Mouse (Mus musculus) limb, embryonic 14.5 days (tissue): ENCODE measurements at regions not wholly inside any gene's neighbourhood (a gene's known extent, or its start where the extent isn't known, plus 50 kb on each side); places are given as distances from the start of the nearest gene placed in this dataset.

Experiments used
- ATAC-seq: fragments of 200-750 bp; cut with Nextera tagmentation; 2 replicates; pipeline ENCODE4 v1.8.0; 2017; ENCODE audit warnings: low read depth, moderate number of reproducible peaks, moderate TSS enrichment; ENCODE audit not compliant: low FRiP score
- DNase-seq: peaks from one replicate; pipeline ENCODE4 v3.0.0-alpha.2; 2015; ENCODE audit warnings: low spot score
- H3K27ac ChIP-seq: fragments of 300-500 bp; sonication (generic); replicated peaks from 2 replicates; pipeline ENCODE4 v1.5.1; 2014; ENCODE audit warnings: low read depth, mild to moderate bottlenecking, low read length, moderate library complexity, mixed read lengths
- H3K27me3 ChIP-seq: fragments of 300-500 bp; sonication (generic); 2 replicates; pipeline ENCODE4 v1.6.1; 2014; ENCODE audit warnings: low read length, mixed read lengths; ENCODE audit not compliant: control insufficient read depth, insufficient read depth
- H3K36me3 ChIP-seq: fragments of 300-500 bp; sonication (generic); 2 replicates; pipeline ENCODE4 v1.6.1; 2014; ENCODE audit warnings: mild to moderate bottlenecking, low read length, moderate library complexity, mixed read lengths; ENCODE audit not compliant: control insufficient read depth, insufficient read depth
- H3K4me1 ChIP-seq: fragments of 300-500 bp; sonication (generic); 2 replicates; pipeline ENCODE4 v1.6.1; 2014; ENCODE audit warnings: antibody characterized with exemption, low read length, mixed read lengths; ENCODE audit not compliant: control insufficient read depth, insufficient read depth
- H3K4me2 ChIP-seq: fragments of 300-500 bp; sonication (generic); replicated peaks from 2 replicates; pipeline ENCODE4 v1.6.1; 2014; ENCODE audit warnings: low read depth, mild to moderate bottlenecking, low read length, moderate library complexity; ENCODE audit not compliant: severe bottlenecking
- H3K4me3 ChIP-seq: fragments of 300-500 bp; sonication (generic); replicated peaks from 2 replicates; pipeline ENCODE4 v1.5.1; 2014; ENCODE audit warnings: low read length
- H3K9ac ChIP-seq: fragments of 300-500 bp; sonication (generic); 2 replicates; pipeline ENCODE4 v1.6.1; 2014; ENCODE audit warnings: mild to moderate bottlenecking, low read depth, low read length, moderate library complexity; ENCODE audit not compliant: severe bottlenecking
- H3K9me3 ChIP-seq: fragments of 300-500 bp; sonication (generic); 2 replicates; pipeline ENCODE4 v1.6.1; 2016; ENCODE audit warnings: low read length; ENCODE audit not compliant: control insufficient read depth
- POLR2A ChIP-seq: fragments of 200-500 bp; IDR thresholded peaks from 2 replicates; pipeline ENCODE4 v1.8.0; 2012; ENCODE audit warnings: inconsistent platforms, mild to moderate bottlenecking, moderate library complexity, borderline replicate concordance; ENCODE audit not compliant: insufficient read depth, insufficient read length; ENCODE audit errors: extremely low read depth
- WGBS: fragments of 180-500 bp; shearing (Covaris S2); extraction: QIAGEN DNeasy Blood & Tissue Kit; methylation state at CpG from one replicate; pipeline ENCODE4 v1.1.7; 2014; 5-methylcytosine and 5-hydroxymethylcytosine counted together

GRCm38 (mm10) chr13:84571845-84572193 lies 349.7 kb downstream of the Tmem161b start:
- H3K27me3 ChIP-seq, result no peaks in the 10 kb centered on the region
- no peak for TF ChIP-seq POLR2A
- DNase-seq (no peak), ATAC-seq (no peak)
- H3K4me3 ChIP-seq, result no peak overlapping the region
- H3K9ac ChIP-seq, result no peak overlapping the region
- no peak overlapping the region for H3K4me2 ChIP-seq
- WGBS, result 83% methylated on average over 3 of the region's 3 CpGs
- H3K4me1 ChIP-seq, result no peaks in the 10 kb centered on the region
- H3K36me3 ChIP-seq, result no peaks in the 10 kb centered on the region
- no peaks in the 10 kb centered on the region for H3K9me3 ChIP-seq
- no peak overlapping the region for H3K27ac ChIP-seq

GRCm38 (mm10) chr13:84572231-84572630 lies 350.1 kb downstream of the Tmem161b start:
- H3K4me3 ChIP-seq, result no peak overlapping the region
- H3K9ac ChIP-seq, result no peak overlapping the region
- no peaks in the 10 kb centered on the region for H3K27me3 ChIP-seq
- H3K36me3 ChIP-seq, result no peaks in the 10 kb centered on the region
- no peak overlapping the region for H3K4me2 ChIP-seq
- H3K9me3 ChIP-seq, result no peaks in the 10 kb centered on the region
- WGBS, result 90% methylated on average over 2 of the region's 2 CpGs
- no peak for ATAC-seq
- H3K4me1 ChIP-seq, result no peaks in the 10 kb centered on the region
- no peak overlapping the region for H3K27ac ChIP-seq
- no peak for TF ChIP-seq POLR2A
- no peak for DNase-seq

- DNase-seq, result no peak
- no peak for ATAC-seq
- H3K36me3 ChIP-seq, result no peaks in the 10 kb centered on the region
- no peak for TF ChIP-seq POLR2A
- no peaks in the 10 kb centered on the region for H3K4me1 ChIP-seq
- no peak overlapping the region for H3K4me3 ChIP-seq
- no peak overlapping the region for H3K9ac ChIP-seq
- no peaks in the 10 kb centered on the region for H3K9me3 ChIP-seq
- H3K27me3 ChIP-seq, result no peaks in the 10 kb centered on the region
- no peak overlapping the region for H3K4me2 ChIP-seq
- no peak overlapping the region for H3K27ac ChIP-seq
These were observed 374.6 kb downstream of the Tmem161b start for GRCm38 (mm10) chr13:84596585-84597142.

GRCm38 (mm10) chr13:84602612-84603011 lies 380.5 kb downstream of the Tmem161b start:
- Histone ChIP-seq H3K4me3 (no peak overlapping the region), H3K4me2 (no peak overlapping the region), H3K36me3 (no peaks in the 10 kb centered on the region), H3K27me3 (no peaks in the 10 kb centered on the region), H3K4me1 (no peaks in the 10 kb centered on the region), H3K9me3 (no peaks in the 10 kb centered on the region), H3K27ac (no peak overlapping the region), H3K9ac (no peak overlapping the region)
- TF ChIP-seq POLR2A, result no peak
- no peak for DNase-seq
- 88% methylated on average over 1 of the region's 1 CpGs for WGBS
- no peak for ATAC-seq

- no peak for ATAC-seq
- TF ChIP-seq POLR2A, result no peak
- Histone ChIP-seq H3K27me3 (no peaks in the 10 kb centered on the region), H3K36me3 (no peaks in the 10 kb centered on the region), H3K4me2 (no peak overlapping the region), H3K4me1 (no peaks in the 10 kb centered on the region), H3K27ac (no peak overlapping the region), H3K4me3 (no peak overlapping the region), H3K9ac (no peak overlapping the region), H3K9me3 (no peaks in the 10 kb centered on the region)
- DNase-seq, result no peak
- WGBS, result 33% methylated on average over 4 of the region's 4 CpGs
These were observed 390.4 kb downstream of the Tmem161b start for GRCm38 (mm10) chr13:84612497-84612896.

GRCm38 (mm10) chr13:84613004-84613403 lies 390.9 kb downstream of the Tmem161b start:
- 57% methylated on average over 2 of the region's 2 CpGs for WGBS
- peak; percentile 50 for DNase-seq

More at GRCm38 (mm10) chr13:84613004-84613403, 390.9 kb downstream of the Tmem161b start:
- no peak overlapping the region for H3K4me2 ChIP-seq
- H3K9me3 ChIP-seq, result no peaks in the 10 kb centered on the region
- H3K27me3 ChIP-seq, result no peaks in the 10 kb centered on the region
- no peak for TF ChIP-seq POLR2A
- H3K9ac ChIP-seq, result no peak overlapping the region
- no peaks in the 10 kb centered on the region for H3K4me1 ChIP-seq
- H3K27ac ChIP-seq, result no peak overlapping the region
- no peak overlapping the region for H3K4me3 ChIP-seq
- no peak for ATAC-seq
- H3K36me3 ChIP-seq, result no peaks in the 10 kb centered on the region
